Mouse (Mus musculus) adrenal gland, adult 2 months (tissue): ENCODE measurements at regions not wholly inside any gene's neighbourhood (a gene's known extent, or its start where the extent isn't known, plus 50 kb on each side); places are given as distances from the start of the nearest gene placed in this dataset.

Experiments
- DNase-seq: peaks from one replicate; pipeline ENCODE4 v3.0.0; 2021
- microRNA-seq, 2 experiments: library from miRNA; unstranded; fragments of <30 nt; microRNA quantifications; one replicate each; pipeline ENCODE4 v1.2.0; 2021

- no peak for DNase-seq
Observed at GRCm38 (mm10) chr12:35232322-35232673, 185.3 kb downstream of the Snx13 start.

GRCm38 (mm10) chr12:35231414-35232321, 184.7 kb downstream of the Snx13 start:
- DNase-seq = no peak

- DNase-seq = no peak
Observed at GRCm38 (mm10) chr12:35220429-35220828, 173.4 kb downstream of the Snx13 start.

GRCm38 (mm10) chr12:35220002-35220401, 173.0 kb downstream of the Snx13 start:
- DNase-seq = no peak

GRCm38 (mm10) chr12:35216725-35217124, 169.7 kb downstream of the Snx13 start:
- no peak for DNase-seq

- no peak for DNase-seq
Observed at GRCm38 (mm10) chr12:35209399-35209798, 162.4 kb downstream of the Snx13 start.

- DNase-seq = no peak
Observed at GRCm38 (mm10) chr12:35207605-35208004, 160.6 kb downstream of the Snx13 start.

- no peak for DNase-seq
Observed at GRCm38 (mm10) chr12:35203398-35203797, 156.4 kb downstream of the Snx13 start.

- no peak for DNase-seq
Observed at GRCm38 (mm10) chr12:35200110-35200509, 153.1 kb downstream of the Snx13 start.

Small RNA genes lying in the stretch of these regions (microRNA-seq; reads per million reads assigned to microRNA genes)
- 0 reads per million in 2 experiments for gene Gm44396
